Mouse (Mus musculus) granulocyte monocyte progenitor cell, adult 5-6 weeks (primary cell): Measurements from ENCODE around the gene Rasal1. TPM values are rescaled to one million over a fixed set of nuclear protein-coding genes. Genes with fewer than 3 reads are reported as not detected.

Source experiments
- ATAC-seq: replicated peaks from 2 replicates; pipeline ENCODE4 v1.8.0; 2016; ENCODE audit warnings: mild to moderate bottlenecking, moderate TSS enrichment, inconsistent platforms; ENCODE audit not compliant: poor library complexity, severe bottlenecking
- total RNA-seq, 2 experiments: library from RNA; stranded (forward) in 1 of 2; stranded (reverse) in 1 of 2; fragments of 200-712, 200-1000 nt in 1 of 2; fragments of >200 nt in 1 of 2; fragmentation: Nextera tagmentation in 1 of 2; gene quantifications; 2 replicates each; pipeline ENCODE4 v1.2.3; 2014 to 2017

The Rasal1 gene
- total RNA-seq, 2 experiments from 2014 or later: not detected

DNA sequence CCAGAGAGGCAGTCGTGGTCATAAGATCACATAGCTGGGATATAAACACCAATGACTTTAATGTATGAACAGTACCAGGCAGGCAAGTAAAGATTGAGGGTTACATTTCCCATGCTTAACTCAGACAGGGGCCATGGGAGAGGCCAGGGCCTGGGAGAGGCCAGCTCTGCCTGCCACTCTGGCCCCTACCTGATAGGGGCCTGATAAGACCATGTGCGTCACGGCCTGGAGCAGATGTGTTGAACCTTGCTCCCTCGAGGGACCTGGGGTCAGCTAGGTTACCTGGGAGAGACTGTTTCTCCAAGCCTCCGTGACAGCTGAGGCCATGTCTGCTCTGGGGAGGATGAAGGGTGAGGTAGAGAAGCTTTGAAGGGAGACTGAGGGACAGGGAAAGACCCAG lies 2.6 kb downstream of the Rasal1 start:
- no peak for ATAC-seq

GRCm38 (mm10) chr5:120652915-120653701 lies 4.5 kb downstream of the Rasal1 start:
- ATAC-seq: no peak

GRCm38 (mm10) chr5:120653873-120654272 lies 5.3 kb downstream of the Rasal1 start:
- ATAC-seq: no peak

DNA sequence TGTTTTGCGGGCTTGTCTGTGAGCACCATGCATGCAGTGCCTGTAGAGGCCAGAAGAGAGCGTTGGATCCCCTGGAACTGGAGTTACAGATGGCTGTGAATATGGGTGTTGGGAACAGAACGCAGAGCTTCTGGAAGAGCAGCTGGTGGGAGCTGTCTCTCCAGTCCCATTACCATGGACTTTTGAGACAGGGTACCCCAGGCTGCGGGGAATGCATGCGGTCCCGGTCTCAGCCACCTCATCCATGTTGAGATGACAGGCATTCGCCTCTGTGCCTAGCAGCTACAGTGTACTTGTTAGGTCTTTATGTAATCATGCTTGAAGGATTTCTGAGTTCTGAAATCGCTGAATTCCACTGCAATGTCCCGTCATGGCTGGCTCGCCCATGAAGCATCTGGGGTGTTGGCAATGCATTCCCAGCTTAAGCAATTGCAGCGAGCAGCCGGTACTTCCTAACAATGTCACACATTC lies 7.7 kb downstream of the Rasal1 start:
- no peak for ATAC-seq

DNA sequence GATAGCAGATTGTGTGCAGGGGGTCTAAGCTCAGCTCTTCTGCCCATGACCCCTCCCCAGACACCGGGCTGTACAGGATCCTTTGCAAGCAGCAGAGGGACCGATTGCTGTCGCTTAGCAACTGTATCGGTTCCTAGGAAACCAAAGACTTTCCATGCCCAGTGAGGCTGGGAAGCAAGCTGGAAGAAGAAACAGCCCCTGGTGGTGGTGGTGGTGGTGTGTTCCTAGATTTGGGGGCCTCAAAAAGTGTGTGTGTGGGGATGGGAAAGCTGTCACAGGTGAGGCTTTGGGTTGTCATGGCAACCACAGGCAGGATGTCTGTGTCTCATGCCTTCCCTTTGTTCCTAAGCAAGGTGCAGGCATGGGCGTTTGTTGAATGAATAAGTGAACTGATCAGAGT lies 12.2 kb downstream of the Rasal1 start:
- ATAC-seq: no peak

GRCm38 (mm10) chr5:120664888-120665287 lies 16.3 kb downstream of the Rasal1 start:
- ATAC-seq: no peak

DNA sequence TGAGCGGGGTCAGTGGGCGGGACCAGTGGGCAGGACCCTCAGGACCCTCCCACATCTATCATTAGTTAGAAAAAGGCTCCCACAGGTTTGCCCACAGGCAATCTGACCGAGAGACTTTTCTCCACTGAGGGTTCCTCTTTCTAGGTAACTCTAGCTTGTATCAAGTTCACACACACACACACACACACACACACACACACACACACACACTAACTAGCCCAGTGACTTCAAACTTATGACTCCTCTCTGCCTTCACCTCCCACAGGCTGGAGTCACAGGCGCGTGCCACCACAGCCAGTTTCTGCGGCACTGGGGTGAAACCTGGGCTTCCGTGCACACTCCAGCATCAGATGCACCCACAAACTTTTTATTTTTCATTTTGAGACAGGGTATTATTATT lies 20.1 kb downstream of the Rasal1 start:
- no peak for ATAC-seq

DNA sequence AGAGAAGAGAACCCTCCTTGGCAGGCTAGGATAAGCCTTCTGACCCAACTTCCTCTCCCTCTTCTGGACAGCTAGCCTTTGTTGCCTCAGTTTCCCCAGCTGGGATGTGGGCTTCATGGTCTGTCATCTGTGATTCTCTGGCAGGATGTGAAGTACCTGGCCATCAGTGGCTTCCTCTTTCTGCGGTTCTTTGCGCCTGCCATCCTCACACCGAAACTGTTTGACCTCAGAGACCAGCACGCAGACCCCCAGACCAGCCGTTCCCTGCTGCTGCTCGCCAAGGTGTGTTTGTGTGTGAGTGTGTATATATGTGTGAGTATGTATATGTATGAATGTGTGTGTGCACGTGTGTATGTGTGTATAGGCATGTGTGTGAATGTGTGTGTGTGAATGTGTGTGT lies 21.5 kb downstream of the Rasal1 start:
- ATAC-seq: no peak

DNA sequence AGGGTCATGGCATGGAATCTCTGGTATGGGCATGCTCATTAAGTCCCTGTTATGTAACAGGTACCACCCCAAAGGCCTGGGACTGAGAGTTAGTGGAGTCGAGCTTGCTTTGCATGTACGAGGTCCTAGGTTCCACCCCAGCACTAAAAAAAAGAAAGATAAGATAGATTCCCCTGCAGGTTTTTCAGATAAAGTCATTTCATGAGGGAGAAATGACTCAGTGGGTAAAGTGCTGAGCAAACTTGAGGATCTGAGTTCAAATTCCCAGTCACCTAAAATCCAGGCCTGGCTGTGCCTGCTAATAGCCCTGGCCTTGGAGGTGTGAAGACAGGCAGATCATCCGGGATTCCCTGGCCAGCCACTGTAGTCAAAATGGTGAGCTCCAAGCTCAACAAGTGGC lies 23.3 kb downstream of the Rasal1 start:
- no peak for ATAC-seq

GRCm38 (mm10) chr5:120673626-120674025 lies 25.0 kb downstream of the Rasal1 start:
- ATAC-seq: peak; percentile 64

DNA sequence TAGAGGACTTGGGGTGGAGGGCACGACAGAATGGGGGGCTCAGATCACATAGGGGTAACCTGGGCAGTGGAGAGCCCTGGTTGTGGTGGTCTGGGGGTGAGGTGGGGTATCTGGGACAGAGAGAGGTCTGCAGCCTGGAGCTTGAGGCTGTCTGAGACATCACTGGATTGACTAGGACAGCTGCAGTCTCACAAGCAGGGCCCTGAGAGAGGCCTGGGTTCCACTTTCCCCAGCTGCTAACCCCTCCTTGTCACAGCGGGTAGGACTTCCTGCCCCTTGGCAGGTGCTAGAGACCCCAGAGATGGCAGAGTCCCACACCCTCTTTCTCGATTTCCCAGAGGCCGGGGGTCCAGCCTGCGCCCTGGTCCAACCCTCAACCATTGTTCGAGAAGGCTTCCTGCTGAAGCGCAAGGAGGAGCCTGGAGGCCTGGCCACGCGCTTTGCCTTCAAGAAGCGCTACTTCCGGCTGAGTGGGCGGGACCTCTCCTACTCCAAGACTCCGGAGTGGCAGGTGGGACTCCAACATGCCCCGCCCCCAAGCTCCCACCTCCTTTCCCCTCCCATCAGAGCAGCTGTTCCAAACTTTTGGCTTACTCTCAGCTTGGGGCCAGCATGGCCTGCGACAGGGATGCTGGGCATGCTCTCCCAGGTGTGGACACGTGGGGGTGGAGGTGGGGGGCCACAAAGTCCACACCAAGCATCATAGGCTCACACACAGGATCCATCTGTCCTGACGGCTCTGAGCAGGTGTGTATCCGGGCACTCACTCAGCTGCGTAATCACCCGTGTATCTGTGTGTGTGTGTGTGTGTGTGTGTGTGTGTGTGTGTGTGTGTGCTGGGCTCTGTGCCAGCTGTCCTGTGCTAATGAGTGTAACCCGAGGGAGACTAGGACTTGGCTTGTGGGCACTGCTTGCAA lies 25.9 kb downstream of the Rasal1 start:
- no peak for ATAC-seq

- ATAC-seq: peak; percentile 59
Measured at GRCm38 (mm10) chr5:120677516-120677915, 28.9 kb downstream of the Rasal1 start.

GRCm38 (mm10) chr5:120679676-120680555 lies 31.3 kb downstream of the Rasal1 start:
- 0 out of 2 replicates have a peak, but pooled peaks have one; percentile 25 for ATAC-seq

- no peak for ATAC-seq
Measured at GRCm38 (mm10) chr5:120680918-120681317, 32.3 kb downstream of the Rasal1 start.

DNA sequence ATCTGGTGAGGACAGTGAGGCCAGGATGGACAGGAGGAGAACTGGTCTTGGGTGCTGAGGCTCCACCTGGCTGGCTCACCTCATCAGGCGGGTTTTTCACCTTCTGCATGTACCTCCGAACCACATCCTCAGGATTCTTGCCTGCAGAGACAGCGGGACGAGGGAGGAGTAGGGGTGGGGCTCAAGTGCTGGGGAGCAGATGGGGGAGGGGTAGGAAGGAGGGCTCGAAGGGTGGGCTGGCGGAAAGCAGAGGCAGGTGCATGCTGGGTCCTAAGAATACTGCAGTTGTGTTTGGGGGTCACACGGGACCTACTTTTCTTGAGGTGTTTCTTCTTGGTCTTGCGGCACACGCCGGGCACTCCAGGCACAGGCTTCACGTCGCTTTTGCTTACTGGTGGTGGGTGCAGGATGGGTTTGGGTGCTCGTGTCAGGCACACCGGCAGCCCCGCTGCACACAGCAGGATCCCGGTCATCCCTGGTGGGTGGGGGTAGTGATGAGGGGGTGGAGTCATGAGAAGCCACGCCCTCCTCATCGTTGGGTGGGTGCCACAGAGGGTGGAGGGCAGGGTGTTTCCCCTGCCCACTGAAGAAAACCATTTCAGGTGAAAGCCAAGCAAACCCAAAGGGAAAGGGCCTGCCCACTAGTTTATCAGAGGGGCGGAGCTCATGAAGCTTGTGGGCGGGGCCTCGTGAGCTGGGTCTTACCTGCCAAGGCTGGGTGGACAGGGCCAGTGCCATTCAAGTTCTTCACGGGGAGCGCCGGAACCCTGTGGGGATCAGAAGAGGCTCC lies 34.6 kb downstream of the Rasal1 start:
- ATAC-seq: no peak

DNA sequence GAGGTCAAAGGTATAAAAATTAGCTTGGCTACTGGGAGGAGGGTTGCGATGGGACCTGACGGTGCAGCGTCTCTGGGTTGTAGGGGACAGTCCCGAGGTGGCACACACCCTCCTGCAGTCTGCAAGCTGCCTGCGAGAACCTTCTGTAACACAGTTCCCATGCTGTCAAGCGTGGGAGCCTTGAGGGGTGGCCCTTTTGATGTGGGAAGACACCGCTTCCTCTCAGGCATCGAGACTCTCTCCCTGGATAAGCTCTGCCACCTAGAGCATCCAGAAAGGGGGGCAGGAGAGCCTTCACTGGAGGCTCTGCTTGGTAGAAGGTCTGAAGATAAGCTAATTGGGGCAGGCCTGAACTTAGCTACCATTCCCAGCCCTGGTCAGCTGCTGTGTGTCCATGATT lies 37.1 kb downstream of the Rasal1 start:
- no peak for ATAC-seq

GRCm38 (mm10) chr5:120686749-120687483 lies 38.3 kb downstream of the Rasal1 start:
- ATAC-seq: no peak

DNA sequence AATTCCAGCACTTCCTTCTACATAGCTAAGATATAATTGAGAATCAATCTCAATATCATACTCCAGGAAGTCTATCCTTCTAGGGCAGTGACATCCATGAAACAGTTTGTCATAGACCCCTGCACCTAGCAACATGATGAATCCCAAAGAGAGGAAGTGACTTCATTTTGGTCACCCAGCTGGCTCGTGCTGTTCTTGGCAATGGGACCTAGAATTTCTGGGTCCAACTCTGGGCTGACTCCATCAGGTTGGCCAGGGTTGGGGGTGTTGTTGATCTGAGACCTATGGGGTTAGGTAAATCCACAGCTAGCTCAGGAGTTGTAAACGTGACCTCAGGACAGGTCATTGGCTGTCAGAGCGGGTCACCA lies 38.9 kb downstream of the Rasal1 start:
- ATAC-seq: no peak

GRCm38 (mm10) chr5:120687897-120688296 lies 39.3 kb downstream of the Rasal1 start:
- ATAC-seq: no peak
